Mouse (Mus musculus): ENCODE measurements around the gene Spout1.

- TF ChIP-seq CTCF (IDR thresholded peaks at IDR 0.05; ENCODE audit: borderline replicate concordance, insufficient read depth, low read depth, low read length) (no peak), POLR2A (IDR thresholded peaks at IDR 0.05; ENCODE audit: borderline replicate concordance, insufficient read depth, low read length) (no peak)
Measured at GRCm38 (mm10) chr2:30185276-30185675, 7.0 kb upstream of the Spout1 start.

All from cerebellum, adult 2 months (tissue).